Mouse (Mus musculus): ENCODE measurements at regions not wholly inside any gene's neighbourhood (a gene's known extent, or its start where the extent isn't known, plus 50 kb on each side); places are given as distances from the start of the nearest gene placed in this dataset.

- no peak for TF ChIP-seq POLR2A (IDR thresholded peaks at IDR 0.05; ENCODE audit: insufficient read depth, low read length)
- TF ChIP-seq EP300 (IDR thresholded peaks at IDR 0.05; ENCODE audit: insufficient read depth, low read depth, low read length), result no peak
Measured at GRCm38 (mm10) chr3:145701945-145702344, 52.2 kb upstream of the Ccn1 start.

Measured in ES-Bruce4 (cell line).